Comparison of ENCODE assay signal across 11 mouse cellular contexts in genomic region chr19:5935691-5936090, GRCm38 (mm10). TPM values are rescaled to one million over a fixed set of nuclear protein-coding genes. Genes with fewer than 3 reads are reported as not detected.
DNase-seq lines count a peak whose midpoint lies in the region; ATAC-seq lines count a peak whose summit lies in the region.
"Had no signal": no experiment of that assay in that cellular context is flagged by ENCODE, and none has a peak within 500 bp of the region (broad histone marks: within the 10 kb centered on the region; RNA-seq: fewer than 3 reads in every experiment).

No protein-coding gene starts in this region.

- no peak overlapping the region for H3K4me2 ChIP-seq in limb, embryonic 11.5 days (ENCODE audit: low read depth, severe bottlenecking)
- H3K4me2 ChIP-seq in heart, embryonic 13.5 days = peak overlapping the region; percentile 33; the same call in 1 of the 2 replicates
- H3K4me2 ChIP-seq: hindbrain, embryonic 15.5 days had no signal

- no peak overlapping the region for H3K4me3 ChIP-seq in limb, embryonic 11.5 days (ENCODE audit: low read depth, low read length)
- no peak overlapping the region for H3K4me3 ChIP-seq in limb, embryonic 10.5 days
- no peak overlapping the region for H3K4me3 ChIP-seq in heart, embryonic 13.5 days
- H3K4me3 ChIP-seq: hindbrain, embryonic 15.5 days had no signal

- peaks cover 8% of the 10 kb centered on the region; the same call in 1 of the 2 replicates for H3K36me3 ChIP-seq in limb, embryonic 11.5 days (ENCODE audit: control insufficient read depth, insufficient read depth, low read length)
- H3K36me3 ChIP-seq in limb, embryonic 10.5 days = peaks cover 20% of the 10 kb centered on the region
- H3K36me3 ChIP-seq in heart, embryonic 13.5 days = peaks cover 14% of the 10 kb centered on the region
- H3K36me3 ChIP-seq: hindbrain, embryonic 15.5 days had no signal

- ATAC-seq in limb, embryonic 11.5 days (ENCODE audit: insufficient number of reproducible peaks, low FRiP score, low TSS enrichment, low read depth) = no peak
- no peak for ATAC-seq in heart, embryonic 13.5 days (ENCODE audit: extremely low read depth, insufficient number of reproducible peaks, low FRiP score, low TSS enrichment)
- ATAC-seq in activated CD4-positive, CD25-positive, alpha-beta regulatory T cell, adult 4 months = no peak

- H3K9ac ChIP-seq in limb, embryonic 11.5 days (ENCODE audit: low read length) = peak overlapping the region; percentile 22; the same call in 1 of the 2 replicates
- H3K9ac ChIP-seq in heart, embryonic 13.5 days = 0 out of 2 replicates have a peak overlapping the region, but pooled peaks have one; percentile 53
- H3K9ac ChIP-seq: hindbrain, embryonic 15.5 days had no signal

- 73% methylated on average over 5 of the region's 5 CpGs for WGBS in limb, embryonic 11.5 days
- WGBS in limb, embryonic 10.5 days = 73% methylated on average over 5 of the region's 5 CpGs
- WGBS in heart, embryonic 13.5 days = 50% methylated on average over 5 of the region's 5 CpGs

- H3K9me3 ChIP-seq in limb, embryonic 11.5 days (ENCODE audit: control insufficient read depth, low read length) = no peaks in the 10 kb centered on the region
- no peaks in the 10 kb centered on the region for H3K9me3 ChIP-seq in limb, embryonic 10.5 days (replicated peaks)
- no peaks in the 10 kb centered on the region for H3K9me3 ChIP-seq in heart, embryonic 13.5 days
- H3K9me3 ChIP-seq: hindbrain, embryonic 15.5 days had no signal

- 0 out of 2 replicates have a peak, but pooled peaks cover 4% of the 10 kb centered on the region for H3K4me1 ChIP-seq in limb, embryonic 11.5 days (ENCODE audit: control insufficient read depth, insufficient read depth, low read length)
- H3K4me1 ChIP-seq in limb, embryonic 10.5 days = peaks cover 22% of the 10 kb centered on the region
- H3K4me1 ChIP-seq in heart, embryonic 13.5 days = peaks cover 48% of the 10 kb centered on the region

- H3K27ac ChIP-seq in limb, embryonic 11.5 days (replicated peaks; ENCODE audit: low read depth, low read length) = no peak overlapping the region
- no peak overlapping the region for H3K27ac ChIP-seq in limb, embryonic 10.5 days
- peak overlapping the region; percentile 73 for H3K27ac ChIP-seq in heart, embryonic 13.5 days (replicated peaks)
- H3K27ac ChIP-seq: hindbrain, embryonic 15.5 days had no signal

- no peak for DNase-seq in limb, embryonic 11.5 days (ENCODE audit: low spot score)
- no peak for DNase-seq in limb, embryonic 10.5 days (ENCODE audit: low spot score)
- DNase-seq in heart, postnatal 4 days = peak; percentile 52
- peak; percentile 59 for DNase-seq in lung, postnatal 36 days
- DNase-seq in urinary bladder, postnatal 25 days (ENCODE audit: low spot score) = no peak
- DNase-seq: cerebellum, adult 9-10 months; retina, postnatal 1 day had no signal

- H3K27me3 ChIP-seq in limb, embryonic 11.5 days (ENCODE audit: control insufficient read depth, insufficient read depth, low read length) = no peaks in the 10 kb centered on the region
- H3K27me3 ChIP-seq in limb, embryonic 10.5 days (ENCODE audit: low read depth, poor library complexity, severe bottlenecking) = no peaks in the 10 kb centered on the region
- H3K27me3 ChIP-seq in heart, embryonic 13.5 days (replicated peaks) = no peaks in the 10 kb centered on the region
- H3K27me3 ChIP-seq: hindbrain, embryonic 15.5 days had no signal

RNA-seq across cellular contexts. Expression of gene Cdc42ep2, which starts 11.1 kb away (rescaled TPM):
- polyA plus RNA-seq in limb, embryonic 11.5 days (2014; fragmentation: Nextera tagmentation; extraction: Ambion mirVana) = 1.5 and 2.2 TPM in 2 replicates
- 1.3 and 1.7 TPM in 2 replicates for polyA plus RNA-seq in limb, embryonic 10.5 days (2016; fragmentation: Nextera tagmentation; extraction: Ambion mirVana)
- 8.9 and 9.3 TPM in 2 replicates for polyA plus RNA-seq in heart, embryonic 13.5 days (2015; fragmentation: Nextera tagmentation; extraction: Ambion mirVana)
- total RNA-seq in heart, postnatal 4 days (2021) = 10 to 100 TPM; 14.2 to 14.7 TPM
- under 1 TPM in 1 of 2 experiments, not detected in 1; 0.25 TPM for polyA plus RNA-seq in activated CD4-positive, CD25-positive, alpha-beta regulatory T cell, adult 4 months (2017; shearing (Covaris generic))

RNA-seq across cellular contexts. Expression of gene Dpf2, which starts 22.9 kb away (rescaled TPM):
- polyA plus RNA-seq in limb, embryonic 11.5 days (2014; fragmentation: Nextera tagmentation; extraction: Ambion mirVana) = 209 and 218 TPM in 2 replicates
- 223 and 240 TPM in 2 replicates for polyA plus RNA-seq in limb, embryonic 10.5 days (2016; fragmentation: Nextera tagmentation; extraction: Ambion mirVana)
- 98.1 and 104 TPM in 2 replicates for polyA plus RNA-seq in heart, embryonic 13.5 days (2015; fragmentation: Nextera tagmentation; extraction: Ambion mirVana)
- total RNA-seq in heart, postnatal 4 days (2021) = 100 to 1,000 TPM; 111 to 119 TPM
- polyA plus RNA-seq in activated CD4-positive, CD25-positive, alpha-beta regulatory T cell, adult 4 months (2017; shearing (Covaris generic)) = 100 to 1,000 TPM; 123 to 178 TPM

RNA-seq across cellular contexts. Expression of gene Pola2, which starts 28.3 kb away (rescaled TPM):
- polyA plus RNA-seq in limb, embryonic 11.5 days (2014; fragmentation: Nextera tagmentation; extraction: Ambion mirVana) = 109 and 111 TPM in 2 replicates
- 125 and 130 TPM in 2 replicates for polyA plus RNA-seq in limb, embryonic 10.5 days (2016; fragmentation: Nextera tagmentation; extraction: Ambion mirVana)
- polyA plus RNA-seq in heart, embryonic 13.5 days (2015; fragmentation: Nextera tagmentation; extraction: Ambion mirVana) = 47.2 and 49.5 TPM in 2 replicates
- 10 to 100 TPM; 32.9 to 37.1 TPM for total RNA-seq in heart, postnatal 4 days (2021)
- polyA plus RNA-seq in activated CD4-positive, CD25-positive, alpha-beta regulatory T cell, adult 4 months (2017; shearing (Covaris generic)) = 10 to 100 TPM; 16.5 to 17.5 TPM

RNA-seq across cellular contexts. Expression of gene Tigd3, which starts 41.7 kb away (rescaled TPM):
- polyA plus RNA-seq in limb, embryonic 11.5 days (2014; fragmentation: Nextera tagmentation; extraction: Ambion mirVana) = 4.7 and 5.1 TPM in 2 replicates
- 5.2 and 5.9 TPM in 2 replicates for polyA plus RNA-seq in limb, embryonic 10.5 days (2016; fragmentation: Nextera tagmentation; extraction: Ambion mirVana)
- 1.9 and 2.0 TPM in 2 replicates for polyA plus RNA-seq in heart, embryonic 13.5 days (2015; fragmentation: Nextera tagmentation; extraction: Ambion mirVana)
- 1 to 10 TPM; 2.0 TPM for total RNA-seq in heart, postnatal 4 days (2021)
- polyA plus RNA-seq in activated CD4-positive, CD25-positive, alpha-beta regulatory T cell, adult 4 months (2017; shearing (Covaris generic)) = under 1 TPM; 0.29 to 0.58 TPM

RNA-seq across cellular contexts. Expression of gene Slc22a20, which starts 50.3 kb away (rescaled TPM):
- not detected in 2 replicates for polyA plus RNA-seq in limb, embryonic 11.5 days (2014; fragmentation: Nextera tagmentation; extraction: Ambion mirVana)
- not detected in 2 replicates for polyA plus RNA-seq in limb, embryonic 10.5 days (2016; fragmentation: Nextera tagmentation; extraction: Ambion mirVana)
- polyA plus RNA-seq in heart, embryonic 13.5 days (2015; fragmentation: Nextera tagmentation; extraction: Ambion mirVana) = not detected in 2 replicates
- not detected for total RNA-seq in heart, postnatal 4 days (2021)
- not detected for polyA plus RNA-seq in activated CD4-positive, CD25-positive, alpha-beta regulatory T cell, adult 4 months (2017; shearing (Covaris generic))
- total RNA-seq: layer of hippocampus, postnatal 25 days had no signal
- polyA plus RNA-seq: hindbrain, embryonic 15.5 days had no signal

Comparison
In these comparisons a context has a peak if more than half of its experiments do, and no peak if none do; other contexts are left out.
1. DNase-seq: peak in heart, postnatal 4 days (single experiment) and lung, postnatal 36 days (single experiment); none in limb, embryonic 11.5 days (single experiment), limb, embryonic 10.5 days (single experiment) and urinary bladder, postnatal 25 days (single experiment).